Mouse (Mus musculus) spleen, adult 2 months (tissue): ENCODE measurements at regions not wholly inside any gene's neighbourhood (a gene's known extent, or its start where the extent isn't known, plus 50 kb on each side); places are given as distances from the start of the nearest gene placed in this dataset.

Experiments
- CTCF ChIP-seq: fragments of 200-500 bp; IDR thresholded peaks from 2 replicates; pipeline ENCODE4 v1.5.1; 2011; ENCODE audit warnings: mild to moderate bottlenecking, inconsistent platforms; ENCODE audit not compliant: insufficient read depth, insufficient read length, insufficient replicate concordance; ENCODE audit errors: extremely low read depth
- POLR2A ChIP-seq: fragments of 200-500 bp; IDR thresholded peaks from 2 replicates; pipeline ENCODE4 v1.6.1; 2011; ENCODE audit warnings: low read depth, low read length, inconsistent platforms

GRCm38 (mm10) chr17:31763078-31763477 lies 85.5 kb downstream of the Cryaa start:
- peak; percentile 31; the same call in 1 of the 2 replicates for TF ChIP-seq CTCF
- TF ChIP-seq POLR2A: no peak
